ENCODE assay signal across 8 mouse cellular contexts in genomic region chr6:4506106-4506505, GRCm38 (mm10). TPM values are rescaled to one million over a fixed set of nuclear protein-coding genes. Genes with fewer than 3 reads are reported as not detected.
A peak's percentile ranks its signal among the peaks of the same experiment; 100 is the strongest.
DNase-seq lines count a peak whose midpoint lies in the region; ATAC-seq lines count a peak whose summit lies in the region.

No protein-coding gene starts in this region.

- peaks cover 17% of the 10 kb centered on the region for H3K27me3 ChIP-seq in forebrain, embryonic 13.5 days
- H3K27me3 ChIP-seq in kidney, embryonic 15.5 days: no peaks in the 10 kb centered on the region

- H3K36me3 ChIP-seq in forebrain, embryonic 13.5 days (ENCODE audit: poor library complexity, severe bottlenecking): no peaks in the 10 kb centered on the region
- H3K36me3 ChIP-seq in kidney, embryonic 15.5 days: peaks cover 5% of the 10 kb centered on the region; the same call in 1 of the 2 replicates

- 11% methylated on average over 11 of the region's 11 CpGs for WGBS in forebrain, embryonic 13.5 days
- WGBS in kidney, embryonic 15.5 days: 9% methylated on average over 11 of the region's 11 CpGs

- no peaks in the 10 kb centered on the region for H3K9me3 ChIP-seq in forebrain, embryonic 13.5 days (replicated peaks)
- H3K9me3 ChIP-seq in kidney, embryonic 15.5 days (replicated peaks): no peaks in the 10 kb centered on the region

- no peak overlapping the region for H3K27ac ChIP-seq in forebrain, embryonic 13.5 days
- H3K27ac ChIP-seq in kidney, embryonic 15.5 days: peak overlapping the region; percentile 45

- no peak for ATAC-seq in forebrain, embryonic 13.5 days
- no peak for ATAC-seq in kidney, embryonic 15.5 days (replicated peaks; ENCODE audit: low FRiP score)

- DNase-seq in adrenal gland, postnatal 14 days: peak; percentile 31
- DNase-seq in adrenal gland, adult 8-10 months: no peak
- peak; percentile 40 to 51 for DNase-seq in lung, postnatal 4 days
- no peak for DNase-seq in right cerebral cortex, postnatal 36 days (ENCODE audit: low spot score in 2 of 2)
- DNase-seq in left cerebral cortex, adult 11 months (ENCODE audit: low spot score): no peak
- DNase-seq in natural killer cell, adult 2 months (ENCODE audit: low spot score in 2 of 2): no peak

- H3K9ac ChIP-seq in forebrain, embryonic 13.5 days: no peak overlapping the region
- peak overlapping the region; percentile 24 for H3K9ac ChIP-seq in kidney, embryonic 15.5 days

- no peak overlapping the region for H3K4me3 ChIP-seq in forebrain, embryonic 13.5 days
- H3K4me3 ChIP-seq in kidney, embryonic 15.5 days (replicated peaks): peak overlapping the region; percentile 46

- peak overlapping the region; percentile 72 for H3K4me2 ChIP-seq in forebrain, embryonic 13.5 days
- H3K4me2 ChIP-seq in kidney, embryonic 15.5 days: peak overlapping the region; percentile 78

- peaks cover 10% of the 10 kb centered on the region; the same call in 1 of the 2 replicates for H3K4me1 ChIP-seq in forebrain, embryonic 13.5 days
- peaks cover 14% of the 10 kb centered on the region for H3K4me1 ChIP-seq in kidney, embryonic 15.5 days

RNA-seq across cellular contexts. Expression of gene Col1a2, which starts 1.5 kb away (rescaled TPM):
- 287 and 366 TPM in 2 replicates for total RNA-seq in adrenal gland, postnatal 14 days (2021)
- total RNA-seq in adrenal gland, adult 8-10 months (2022): 10 to 100 TPM; 61.7 to 93.1 (median 71.1) TPM
- polyA plus RNA-seq in forebrain, embryonic 13.5 days (2015; fragmentation: Nextera tagmentation; extraction: Ambion mirVana): 29.8 and 31.4 TPM in 2 replicates
- 610 and 639 TPM in 2 replicates for polyA plus RNA-seq in kidney, embryonic 15.5 days (2015; fragmentation: Nextera tagmentation; extraction: Ambion mirVana)

Comparison
In these comparisons a context has a peak if more than half of its experiments do, and no peak if none do; other contexts are left out.
1. DNase-seq: peak in adrenal gland, postnatal 14 days (single experiment) and lung, postnatal 4 days (2 of 2); none in adrenal gland, adult 8-10 months (single experiment), right cerebral cortex, postnatal 36 days (0 of 2), left cerebral cortex, adult 11 months (single experiment) and natural killer cell, adult 2 months (0 of 2).